ENCODE assay signal across 8 mouse cellular contexts in genomic region chr6:124640997-124641396, GRCm38 (mm10). TPM values are rescaled to one million over a fixed set of nuclear protein-coding genes. Genes with fewer than 3 reads are reported as not detected.
DNase-seq lines count a peak whose midpoint lies in the region; ATAC-seq and TF ChIP-seq lines count a peak whose summit lies in the region.

No protein-coding gene starts in this region.

- intact Hi-C loops in gastrocnemius, adult 2 months (cut with DNase I) = loop anchor here (1.0 to 2.0 kb wide), 3 partner anchors 22 to 118 kb away; partner anchors contain the start of gene Lpcat3

- H3K4me3 ChIP-seq in gastrocnemius, adult 2 months = no peak overlapping the region

- TF ChIP-seq CTCF in gastrocnemius, adult 2 months (IDR thresholded peaks at IDR 0.05) = peak; percentile 95

- ATAC-seq in frontal cortex, adult (ENCODE audit: low TSS enrichment) = no peak; the same call in 1 of the 2 replicates
- peak; percentile 42; the same call in 1 of the 2 replicates for ATAC-seq in megakaryocyte-erythroid progenitor cell, adult 5-6 weeks (replicated peaks; ENCODE audit: low FRiP score, low TSS enrichment, poor library complexity, severe bottlenecking)

- H3K27ac ChIP-seq in gastrocnemius, adult 2 months = no peak overlapping the region

- peak; percentile 30 to 40 for DNase-seq in frontal cortex, postnatal 25 days (ENCODE audit: low spot score in 2 of 2)
- DNase-seq in ES-CJ7 (ENCODE audit: low read depth, low spot score) = peak; percentile 88
- DNase-seq in c-Kit-positive CD71-negative TER-119-negative erythroid progenitor cells, embryonic 14.5 days (ENCODE audit: low read depth) = peak; percentile 46
- peak; percentile 75 for DNase-seq in gastrocnemius, adult 2 months
- peak; percentile 27 for DNase-seq in layer of hippocampus, adult 9-11 months
- peak; percentile 61 to 73 for DNase-seq in spleen, postnatal 36 days (ENCODE audit: low spot score in 2 of 2)

RNA-seq across cellular contexts. Expression of gene C1s2, which starts 5.1 kb away (rescaled TPM):
- total RNA-seq in gastrocnemius, adult 2 months (2021) = under 1 TPM; 0.31 to 0.39 TPM
- not detected in 2 replicates for total RNA-seq in megakaryocyte-erythroid progenitor cell, adult 5-6 weeks (2014; fragmentation: Nextera tagmentation)
- not detected in 2 replicates for total RNA-seq in megakaryocyte-erythroid progenitor cell, adult 5-6 weeks (2017)

RNA-seq across cellular contexts. Expression of gene Lpcat3, which starts 21.8 kb away (rescaled TPM):
- total RNA-seq in gastrocnemius, adult 2 months (2021) = 10 to 100 TPM; 14.6 to 19.0 TPM
- total RNA-seq in megakaryocyte-erythroid progenitor cell, adult 5-6 weeks (2014; fragmentation: Nextera tagmentation) = 78.8 and 91.1 TPM in 2 replicates
- total RNA-seq in megakaryocyte-erythroid progenitor cell, adult 5-6 weeks (2017) = 53.1 and 89.0 TPM in 2 replicates

Comparison
In these comparisons a context has a peak if more than half of its experiments do, and no peak if none do; other contexts are left out.
1. DNase-seq: peak in every context shown above with its lines; median percentile 88 in ES-CJ7; 75 in gastrocnemius, adult 2 months; 67 in spleen, postnatal 36 days; 46 in c-Kit-positive CD71-negative TER-119-negative erythroid progenitor cells, embryonic 14.5 days; 35 in frontal cortex, postnatal 25 days; 27 in layer of hippocampus, adult 9-11 months.